Mouse (Mus musculus): ENCODE data around the gene Akap8l. TPM values are rescaled to one million over a fixed set of nuclear protein-coding genes. Genes with fewer than 3 reads are reported as not detected.

Akap8l gene
- polyA plus RNA-seq, 1 experiment = 225 TPM

- no peak for TF ChIP-seq POLR2A (IDR thresholded peaks at IDR 0.05; ENCODE audit: borderline replicate concordance, control insufficient read depth, low read depth, low read length)
- TF ChIP-seq CTCF (IDR thresholded peaks at IDR 0.05; ENCODE audit: control insufficient read depth, insufficient read depth, low read length) = no peak
- 84% methylated on average over 1 of the region's 1 CpGs for WGBS
- no peak overlapping the region for H3K27ac ChIP-seq (ENCODE audit: control insufficient read depth, insufficient read depth, low read depth, low read length, poor library complexity)
- no peaks in the 10 kb centered on the region for H3K4me1 ChIP-seq (ENCODE audit: control insufficient read depth, insufficient read depth, low read length)
- no peak overlapping the region for H3K4me3 ChIP-seq (replicated peaks; ENCODE audit: control insufficient read depth, low read depth, low read length)
Observed at GRCm38 (mm10) chr17:32298125-32298524, 52.3 kb downstream of the Akap8l start.

GRCm38 (mm10) chr17:32295901-32296300 lies 54.5 kb downstream of the Akap8l start:
- 85% methylated on average over 2 of the region's 2 CpGs for WGBS
- TF ChIP-seq POLR2A (IDR thresholded peaks at IDR 0.05; ENCODE audit: borderline replicate concordance, control insufficient read depth, low read depth, low read length) (no peak), CTCF (IDR thresholded peaks at IDR 0.05; ENCODE audit: control insufficient read depth, insufficient read depth, low read length) (no peak)
- no peak overlapping the region for H3K27ac ChIP-seq (ENCODE audit: control insufficient read depth, insufficient read depth, low read depth, low read length, poor library complexity)
- H3K4me3 ChIP-seq (replicated peaks; ENCODE audit: control insufficient read depth, low read depth, low read length) = no peak overlapping the region
- H3K4me1 ChIP-seq (ENCODE audit: control insufficient read depth, insufficient read depth, low read length) = no peaks in the 10 kb centered on the region

- TF ChIP-seq POLR2A (IDR thresholded peaks at IDR 0.05; ENCODE audit: borderline replicate concordance, control insufficient read depth, low read depth, low read length) (no peak), CTCF (IDR thresholded peaks at IDR 0.05; ENCODE audit: control insufficient read depth, insufficient read depth, low read length) (no peak)
- no peak overlapping the region for H3K4me3 ChIP-seq (replicated peaks; ENCODE audit: control insufficient read depth, low read depth, low read length)
- H3K4me1 ChIP-seq (ENCODE audit: control insufficient read depth, insufficient read depth, low read length) = no peaks in the 10 kb centered on the region
- no peak overlapping the region for H3K27ac ChIP-seq (ENCODE audit: control insufficient read depth, insufficient read depth, low read depth, low read length, poor library complexity)
- 73% methylated on average over 4 of the region's 4 CpGs for whole genome bisulfite sequencing
Observed at GRCm38 (mm10) chr17:32295160-32295559, 55.2 kb downstream of the Akap8l start.

GRCm38 (mm10) chr17:32285138-32285670 lies 65.2 kb downstream of the Akap8l start:
- 48% methylated on average over 6 of the region's 6 CpGs for WGBS

GRCm38 (mm10) chr17:32284262-32285137 lies 65.9 kb downstream of the Akap8l start, which contains the start of gene Brd4:
TSS of gene Brd4 (minus strand) at chr17:32284722.
- TF ChIP-seq POLR2A (IDR thresholded peaks at IDR 0.05; ENCODE audit: borderline replicate concordance, control insufficient read depth, low read depth, low read length) (peak; percentile 87; the same call in 1 of the 2 replicates), CTCF (IDR thresholded peaks at IDR 0.05; ENCODE audit: control insufficient read depth, insufficient read depth, low read length) (no peak)
- WGBS = under 1% methylated on average over 100 of the region's 100 CpGs
- Histone ChIP-seq H3K27ac (ENCODE audit: control insufficient read depth, insufficient read depth, low read depth, low read length, poor library complexity) (peak within 1 kb of the TSS; percentile 100), H3K4me1 (ENCODE audit: control insufficient read depth, insufficient read depth, low read length) (peaks cover 5% of the 10 kb centered on the region), H3K4me3 (replicated peaks; ENCODE audit: control insufficient read depth, low read depth, low read length) (peak within 1 kb of the TSS; percentile 87)

More at GRCm38 (mm10) chr17:32285138-32285670, 65.2 kb downstream of the Akap8l start:
- Histone ChIP-seq H3K27ac (ENCODE audit: control insufficient read depth, insufficient read depth, low read depth, low read length, poor library complexity) (peak overlapping the region; percentile 100), H3K4me3 (replicated peaks; ENCODE audit: control insufficient read depth, low read depth, low read length) (no peak overlapping the region), H3K4me1 (ENCODE audit: control insufficient read depth, insufficient read depth, low read length) (peaks cover 4% of the 10 kb centered on the region)
- TF ChIP-seq CTCF (IDR thresholded peaks at IDR 0.05; ENCODE audit: control insufficient read depth, insufficient read depth, low read length) (no peak), POLR2A (IDR thresholded peaks at IDR 0.05; ENCODE audit: borderline replicate concordance, control insufficient read depth, low read depth, low read length) (no peak)

- Histone ChIP-seq H3K4me1 (ENCODE audit: control insufficient read depth, insufficient read depth, low read length) (peaks cover 5% of the 10 kb centered on the region), H3K4me3 (replicated peaks; ENCODE audit: control insufficient read depth, low read depth, low read length) (peak overlapping the region; percentile 87)
- WGBS = under 1% methylated on average over 29 of the region's 41 CpGs
Observed at GRCm38 (mm10) chr17:32283771-32284221, 66.6 kb downstream of the Akap8l start.

GRCm38 (mm10) chr17:32283341-32283740 lies 67.1 kb downstream of the Akap8l start:
- H3K4me1 ChIP-seq (ENCODE audit: control insufficient read depth, insufficient read depth, low read length) = peaks cover 5% of the 10 kb centered on the region

More at GRCm38 (mm10) chr17:32283771-32284221, 66.6 kb downstream of the Akap8l start:
- TF ChIP-seq CTCF (IDR thresholded peaks at IDR 0.05; ENCODE audit: control insufficient read depth, insufficient read depth, low read length) (no peak), POLR2A (IDR thresholded peaks at IDR 0.05; ENCODE audit: borderline replicate concordance, control insufficient read depth, low read depth, low read length) (peak; percentile 48; the same call in 1 of the 2 replicates)
- H3K27ac ChIP-seq (ENCODE audit: control insufficient read depth, insufficient read depth, low read depth, low read length, poor library complexity) = peak overlapping the region; percentile 100

More at GRCm38 (mm10) chr17:32283341-32283740, 67.1 kb downstream of the Akap8l start:
- peak overlapping the region; percentile 100 for H3K27ac ChIP-seq (ENCODE audit: control insufficient read depth, insufficient read depth, low read depth, low read length, poor library complexity)
- 6% methylated on average over 7 of the region's 7 CpGs for WGBS
- TF ChIP-seq CTCF (IDR thresholded peaks at IDR 0.05; ENCODE audit: control insufficient read depth, insufficient read depth, low read length) = no peak
- TF ChIP-seq POLR2A (IDR thresholded peaks at IDR 0.05; ENCODE audit: borderline replicate concordance, control insufficient read depth, low read depth, low read length) = no peak
- peak overlapping the region; percentile 87 for H3K4me3 ChIP-seq (replicated peaks; ENCODE audit: control insufficient read depth, low read depth, low read length)

All from bone marrow, adult 2 months (tissue).